Mouse (Mus musculus): Measurements from ENCODE around the gene Ms4a4c. TPM values are rescaled to one million over a fixed set of nuclear protein-coding genes. Genes with fewer than 3 reads are reported as not detected.
"Not testable (repeated sequence)": the region's sequence is repeated elsewhere in the genome, so short reads cannot be mapped to it uniquely, and the experiment has no call there.

Gene Ms4a4c
- polyA plus RNA-seq, 1 experiment from 2014 or later, result 1.8 TPM

GRCm38 (mm10) chr19:11469215-11469614, 64.6 kb downstream of the Ms4a4c start, which contains the start of gene Ms4a6c:
Gene Ms4a6c, plus strand, starts transcription at chr19:11469366.
- 84% methylated on average over 4 of the region's 4 CpGs for WGBS
- ATAC-seq (replicated peaks; ENCODE audit: low FRiP score, low TSS enrichment, low read depth); H3K27me3 ChIP-seq (replicated peaks; ENCODE audit: control insufficient read depth, insufficient read depth, low read length); H3K4me3 ChIP-seq (ENCODE audit: low read depth, low read length); H3K27ac ChIP-seq (ENCODE audit: low read depth); H3K36me3 ChIP-seq (ENCODE audit: control insufficient read depth, insufficient read depth, low read length); H3K9me3 ChIP-seq (ENCODE audit: control insufficient read depth, low read length); DNase-seq (ENCODE audit: low spot score); H3K4me1 ChIP-seq (replicated peaks; ENCODE audit: control insufficient read depth, insufficient read depth, low read length); H3K4me2 ChIP-seq (ENCODE audit: low read length); H3K9ac ChIP-seq (ENCODE audit: low read length): not testable (repeated sequence)

Other genes starting within 250 kb of the Ms4a4c start
- gene 1700025F22Rik, start 239.4 kb upstream of the Ms4a4c start, polyA plus RNA-seq (2014; fragmentation: Nextera tagmentation; extraction: Ambion mirVana), result not detected in 2 replicates
- not detected in 2 replicates for gene Ms4a13, start 208.0 kb upstream of the Ms4a4c start, polyA plus RNA-seq (2014; fragmentation: Nextera tagmentation; extraction: Ambion mirVana)
- 0.16 TPM in 1 of 2 replicates, not detected in the other for gene Ms4a12, start 172.3 kb upstream of the Ms4a4c start, polyA plus RNA-seq (2014; fragmentation: Nextera tagmentation; extraction: Ambion mirVana)
- gene Ms4a1, start 138.5 kb upstream of the Ms4a4c start, polyA plus RNA-seq (2014; fragmentation: Nextera tagmentation; extraction: Ambion mirVana), result not detected in 2 replicates
- gene Ms4a5, start 120.9 kb upstream of the Ms4a4c start, polyA plus RNA-seq (2014; fragmentation: Nextera tagmentation; extraction: Ambion mirVana), result not detected in 2 replicates
- gene Ms4a14, start 90.3 kb upstream of the Ms4a4c start, polyA plus RNA-seq (2014; fragmentation: Nextera tagmentation; extraction: Ambion mirVana), result 0.09 and 0.16 TPM in 2 replicates
- gene Ms4a7, start 68.6 kb upstream of the Ms4a4c start, polyA plus RNA-seq (2014; fragmentation: Nextera tagmentation; extraction: Ambion mirVana), result 2.6 and 3.5 TPM in 2 replicates
- 3.5 and 3.7 TPM in 2 replicates for gene Ms4a4a, start 29.2 kb upstream of the Ms4a4c start, polyA plus RNA-seq (2014; fragmentation: Nextera tagmentation; extraction: Ambion mirVana)
- gene Ms4a4b, start 38.8 kb downstream of the Ms4a4c start, polyA plus RNA-seq (2014; fragmentation: Nextera tagmentation; extraction: Ambion mirVana), result 0.08 TPM in 2 replicates
- 9.1 and 10.7 TPM in 2 replicates for gene Ms4a6c, start 64.6 kb downstream of the Ms4a4c start, polyA plus RNA-seq (2014; fragmentation: Nextera tagmentation; extraction: Ambion mirVana)
- gene Gm8369, start 81.2 kb downstream of the Ms4a4c start, polyA plus RNA-seq (2014; fragmentation: Nextera tagmentation; extraction: Ambion mirVana), result not detected in 2 replicates
- gene Ms4a6b, start 111.7 kb downstream of the Ms4a4c start, polyA plus RNA-seq (2014; fragmentation: Nextera tagmentation; extraction: Ambion mirVana), result 7.7 and 8.8 TPM in 2 replicates
- 1.7 and 2.5 TPM in 2 replicates for gene Ms4a4d, start 132.0 kb downstream of the Ms4a4c start, polyA plus RNA-seq (2014; fragmentation: Nextera tagmentation; extraction: Ambion mirVana)
- 4.1 and 4.7 TPM in 2 replicates for gene Ms4a6d, start 200.1 kb downstream of the Ms4a4c start, polyA plus RNA-seq (2014; fragmentation: Nextera tagmentation; extraction: Ambion mirVana)
- gene Ms4a2, start 218.9 kb downstream of the Ms4a4c start, polyA plus RNA-seq (2014; fragmentation: Nextera tagmentation; extraction: Ambion mirVana), result 0.27 TPM in 1 of 2 replicates, not detected in the other
- not detected in 2 replicates for gene Ms4a3, start 236.1 kb downstream of the Ms4a4c start, polyA plus RNA-seq (2014; fragmentation: Nextera tagmentation; extraction: Ambion mirVana)